Mouse (Mus musculus) heart, embryonic 10.5 days (tissue): ENCODE data around the gene Il4i1. TPM values are rescaled to one million over a fixed set of nuclear protein-coding genes. Genes with fewer than 3 reads are reported as not detected.
A peak's percentile ranks its signal among the peaks of the same experiment; 100 is the strongest.

ENCODE experiments used
- DNase-seq: peaks from one replicate; pipeline ENCODE4 v3.0.0-alpha.2; 2017; ENCODE audit warnings: low spot score
- H3K27ac ChIP-seq: fragments of 300-500 bp; sonication (generic); 2 replicates; pipeline ENCODE4 v1.5.1; 2016; ENCODE audit warnings: mild to moderate bottlenecking
- H3K27me3 ChIP-seq: fragments of 300-500 bp; sonication (generic); 2 replicates; pipeline ENCODE4 v1.6.1; 2016; ENCODE audit warnings: mild to moderate bottlenecking; ENCODE audit not compliant: poor library complexity, insufficient read depth, severe bottlenecking
- H3K36me3 ChIP-seq: fragments of 300-500 bp; sonication (generic); 2 replicates; pipeline ENCODE4 v1.6.1; 2016; ENCODE audit warnings: mild to moderate bottlenecking, moderate library complexity
- H3K4me1 ChIP-seq: fragments of 300-500 bp; sonication (generic); 2 replicates; pipeline ENCODE4 v1.6.1; 2016; ENCODE audit warnings: mild to moderate bottlenecking
- H3K4me3 ChIP-seq: fragments of 300-500 bp; sonication (generic); 2 replicates; pipeline ENCODE4 v1.5.1; 2016; ENCODE audit warnings: mild to moderate bottlenecking, moderate library complexity
- H3K9me3 ChIP-seq: fragments of 300-500 bp; sonication (generic); 2 replicates; pipeline ENCODE4 v1.6.1; 2016; ENCODE audit warnings: mild to moderate bottlenecking, moderate library complexity
- WGBS: fragments of 180-500 bp; shearing (Covaris S2); methylation state at CpG from one replicate; pipeline ENCODE4 v1.1.7; 2016; 5-methylcytosine and 5-hydroxymethylcytosine counted together
- polyA plus RNA-seq: library from polyadenylated mRNA; unstranded; fragments of >200 nt; fragmentation: Nextera tagmentation; extraction: Ambion mirVana; gene quantifications from 2 replicates; pipeline ENCODE4 v1.2.1, GENCODE M21; 2016

Il4i1 gene
- polyA plus RNA-seq, result 0.41 and 1.3 TPM in 2 replicates

GRCm38 (mm10) chr7:44815721-44816469, at the start of gene Il4i1, which contains the start of gene Nup62:
Il4i1 (plus strand) TSS chr7:44816387.
Nup62 (plus strand) TSS chr7:44816088.
- under 1% methylated on average over 60 of the region's 62 CpGs for WGBS
- peak; percentile 100 for DNase-seq

GRCm38 (mm10) chr7:44768129-44768528, 48.1 kb upstream of the Il4i1 start:
- Histone ChIP-seq H3K36me3 (peaks cover 81% of the 10 kb centered on the region), H3K4me1 (no peaks in the 10 kb centered on the region; the same call in 1 of the 2 replicates), H3K9me3 (no peaks in the 10 kb centered on the region), H3K4me3 (no peak overlapping the region), H3K27ac (no peak overlapping the region), H3K27me3 (no peaks in the 10 kb centered on the region)
- WGBS, result 78% methylated on average over 5 of the region's 5 CpGs
- peak; percentile 79 for DNase-seq

More at GRCm38 (mm10) chr7:44815721-44816469, at the start of gene Il4i1, which contains the start of gene Nup62:
- Histone ChIP-seq H3K27me3 (no peaks in the 10 kb centered on the region), H3K9me3 (no peaks in the 10 kb centered on the region), H3K36me3 (peaks cover 26% of the 10 kb centered on the region; the same call in 1 of the 2 replicates), H3K4me3 (peak within 1 kb of the TSS; percentile 86), H3K4me1 (peaks cover 45% of the 10 kb centered on the region), H3K27ac (peak within 1 kb of the TSS; percentile 99)

- Histone ChIP-seq H3K27me3 (no peaks in the 10 kb centered on the region), H3K36me3 (peaks cover 81% of the 10 kb centered on the region), H3K27ac (no peak overlapping the region), H3K4me3 (no peak overlapping the region), H3K4me1 (no peaks in the 10 kb centered on the region; the same call in 1 of the 2 replicates), H3K9me3 (no peaks in the 10 kb centered on the region)
- WGBS, result 13% methylated on average over 6 of the region's 6 CpGs
- peak; percentile 91 for DNase-seq
Observed at GRCm38 (mm10) chr7:44770046-44770578, 46.1 kb upstream of the Il4i1 start.

GRCm38 (mm10) chr7:44772591-44773204, 43.5 kb upstream of the Il4i1 start:
- Histone ChIP-seq H3K4me3 (no peak overlapping the region), H3K27me3 (no peaks in the 10 kb centered on the region), H3K4me1 (no peaks in the 10 kb centered on the region; the same call in 1 of the 2 replicates), H3K27ac (no peak overlapping the region), H3K9me3 (no peaks in the 10 kb centered on the region), H3K36me3 (peaks cover 80% of the 10 kb centered on the region)
- WGBS, result 66% methylated on average over 8 of the region's 8 CpGs
- DNase-seq, result peak; percentile 87

- Histone ChIP-seq H3K27me3 (no peaks in the 10 kb centered on the region), H3K4me1 (no peaks in the 10 kb centered on the region; the same call in 1 of the 2 replicates), H3K9me3 (no peaks in the 10 kb centered on the region), H3K36me3 (peaks cover 54% of the 10 kb centered on the region), H3K27ac (no peak overlapping the region), H3K4me3 (no peak overlapping the region)
- WGBS, result 81% methylated on average over 9 of the region's 9 CpGs
- DNase-seq, result peak; percentile 72
Observed at GRCm38 (mm10) chr7:44776849-44777498, 39.2 kb upstream of the Il4i1 start.

- no peak overlapping the region for H3K4me3 ChIP-seq
- H3K36me3 ChIP-seq, result peaks cover 29% of the 10 kb centered on the region
- H3K4me1 ChIP-seq, result no peaks in the 10 kb centered on the region
- WGBS, result 82% methylated on average over 8 of the region's 8 CpGs
- H3K27me3 ChIP-seq, result no peaks in the 10 kb centered on the region
- H3K27ac ChIP-seq, result no peak overlapping the region
- DNase-seq, result peak; percentile 60
- H3K9me3 ChIP-seq, result no peaks in the 10 kb centered on the region
Observed at GRCm38 (mm10) chr7:44780101-44780500, 36.1 kb upstream of the Il4i1 start.

- 52% methylated on average over 3 of the region's 3 CpGs for WGBS
- no peak overlapping the region for H3K27ac ChIP-seq
- H3K9me3 ChIP-seq, result no peaks in the 10 kb centered on the region
- H3K4me3 ChIP-seq, result no peak overlapping the region
- no peaks in the 10 kb centered on the region for H3K36me3 ChIP-seq
- no peaks in the 10 kb centered on the region for H3K27me3 ChIP-seq
- H3K4me1 ChIP-seq, result no peaks in the 10 kb centered on the region
- peak; percentile 71 for DNase-seq
Observed at GRCm38 (mm10) chr7:44789531-44789930, 26.7 kb upstream of the Il4i1 start.

GRCm38 (mm10) chr7:44790066-44790465, 26.1 kb upstream of the Il4i1 start:
- Histone ChIP-seq H3K4me1 (no peaks in the 10 kb centered on the region), H3K9me3 (0 out of 2 replicates have a peak, but pooled peaks cover 2% of the 10 kb centered on the region), H3K27me3 (no peaks in the 10 kb centered on the region), H3K4me3 (no peak overlapping the region), H3K36me3 (no peaks in the 10 kb centered on the region), H3K27ac (no peak overlapping the region)
- WGBS, result 74% methylated on average over 4 of the region's 4 CpGs
- DNase-seq, result peak; percentile 73

GRCm38 (mm10) chr7:44792781-44793180, 23.4 kb upstream of the Il4i1 start:
- DNase-seq, result peak; percentile 72
- no peaks in the 10 kb centered on the region for H3K4me1 ChIP-seq
- 0 out of 2 replicates have a peak, but pooled peaks cover 2% of the 10 kb centered on the region for H3K9me3 ChIP-seq
- H3K27me3 ChIP-seq, result no peaks in the 10 kb centered on the region
- H3K4me3 ChIP-seq, result no peak overlapping the region
- H3K27ac ChIP-seq, result no peak overlapping the region
- H3K36me3 ChIP-seq, result no peaks in the 10 kb centered on the region
- 76% methylated on average over 6 of the region's 6 CpGs for WGBS

GRCm38 (mm10) chr7:44808927-44809326, 7.3 kb upstream of the Il4i1 start:
- H3K27me3 ChIP-seq, result no peaks in the 10 kb centered on the region
- H3K36me3 ChIP-seq, result peaks cover 23% of the 10 kb centered on the region; the same call in 1 of the 2 replicates
- 80% methylated on average over 2 of the region's 2 CpGs for WGBS
- DNase-seq, result peak; percentile 53
- H3K4me3 ChIP-seq, result no peak overlapping the region
- H3K9me3 ChIP-seq, result no peaks in the 10 kb centered on the region
- H3K4me1 ChIP-seq, result no peaks in the 10 kb centered on the region
- no peak overlapping the region for H3K27ac ChIP-seq

- 84% methylated on average over 3 of the region's 3 CpGs for WGBS
- Histone ChIP-seq H3K9me3 (no peaks in the 10 kb centered on the region), H3K36me3 (peaks cover 23% of the 10 kb centered on the region; the same call in 1 of the 2 replicates), H3K27me3 (no peaks in the 10 kb centered on the region), H3K27ac (no peak overlapping the region), H3K4me3 (no peak overlapping the region), H3K4me1 (0 out of 2 replicates have a peak, but pooled peaks cover 1% of the 10 kb centered on the region)
- peak; percentile 58 for DNase-seq
Observed at GRCm38 (mm10) chr7:44809466-44809865, 6.7 kb upstream of the Il4i1 start.

GRCm38 (mm10) chr7:44810365-44810764, 5.8 kb upstream of the Il4i1 start:
- DNase-seq, result peak; percentile 58
- H3K27me3 ChIP-seq, result no peaks in the 10 kb centered on the region
- WGBS, result 63% methylated on average over 4 of the region's 4 CpGs
- H3K4me3 ChIP-seq, result no peak overlapping the region
- no peak overlapping the region for H3K27ac ChIP-seq
- peaks cover 10% of the 10 kb centered on the region for H3K4me1 ChIP-seq
- H3K36me3 ChIP-seq, result peaks cover 23% of the 10 kb centered on the region; the same call in 1 of the 2 replicates
- H3K9me3 ChIP-seq, result no peaks in the 10 kb centered on the region
